Mouse (Mus musculus) MEL (cell line): ENCODE measurements around the gene Rftn1. TPM values are rescaled to one million over a fixed set of nuclear protein-coding genes. Genes with fewer than 3 reads are reported as not detected.

Experiments used
- DNase-seq: peaks from one replicate; pipeline ENCODE4 v3.0.0; 2011; ENCODE audit warnings: low read depth, low spot score
- H3K27ac ChIP-seq: 2 replicates; pipeline ENCODE4 v1.5.1; 2012; ENCODE audit warnings: low read depth, mild to moderate bottlenecking, control low read depth, low read length, moderate library complexity; ENCODE audit not compliant: control insufficient read depth
- H3K27me3 ChIP-seq, 2 experiments: fragments of 150-350 bp in 1 of 2; sonication (generic) in 1 of 2; 2 replicates each; pipeline ENCODE4 v1.6.1; 2012; ENCODE audit warnings: low read length in 2 of 2, mild to moderate bottlenecking in 2 of 2, improper control_type of control experiment in 1 of 2, moderate library complexity in 1 of 2; ENCODE audit not compliant: insufficient read depth in 2 of 2, control insufficient read depth in 1 of 2
- H3K36me3 ChIP-seq, 2 experiments: 2 replicates each; pipeline ENCODE4 v1.6.1; 2012 to 2014; ENCODE audit warnings: low read length in 2 of 2, improper control_type of control experiment in 1 of 2, inconsistent platforms in 1 of 2, mild to moderate bottlenecking in 1 of 2; ENCODE audit not compliant: insufficient read depth in 2 of 2, control insufficient read depth in 1 of 2
- H3K4me1 ChIP-seq, 2 experiments: fragments of 150-350 bp in 1 of 2; sonication (generic) in 1 of 2; 2 replicates each; pipeline ENCODE4 v1.6.1; 2012; ENCODE audit warnings: low read length in 2 of 2, improper control_type of control experiment in 1 of 2, mild to moderate bottlenecking in 1 of 2; ENCODE audit not compliant: insufficient read depth in 2 of 2, control insufficient read depth in 1 of 2
- H3K4me3 ChIP-seq, 2 experiments: fragments of 150-350 bp in 1 of 2; sonication (generic) in 1 of 2; 2 replicates each; pipeline ENCODE4 v1.5.1; 2012; ENCODE audit warnings: low read depth in 2 of 2, low read length in 2 of 2, mild to moderate bottlenecking in 2 of 2, moderate library complexity in 2 of 2, control low read depth in 1 of 2, improper control_type of control experiment in 1 of 2; ENCODE audit not compliant: control insufficient read depth in 1 of 2, insufficient read depth in 1 of 2
- H3K79me2 ChIP-seq: 2 replicates; pipeline ENCODE4 v1.6.1; 2012; ENCODE audit warnings: mild to moderate bottlenecking, low read length, moderate library complexity; ENCODE audit not compliant: control insufficient read depth, poor library complexity, insufficient read depth
- H3K9ac ChIP-seq: 2 replicates; pipeline ENCODE4 v1.6.1; 2012; ENCODE audit warnings: low read depth, mild to moderate bottlenecking, control low read depth, low read length, moderate library complexity; ENCODE audit not compliant: control insufficient read depth, poor library complexity, severe bottlenecking
- H3K9me3 ChIP-seq: fragments of 150-350 bp; sonication (generic); replicated peaks from 2 replicates; pipeline ENCODE4 v1.6.1; 2012; ENCODE audit warnings: mild to moderate bottlenecking, low read length, improper control_type of control experiment, moderate library complexity; ENCODE audit not compliant: insufficient read depth
- CHD2 ChIP-seq: IDR thresholded peaks from 2 replicates; pipeline ENCODE4 v1.6.1; 2011; ENCODE audit warnings: low read length, improper control_type of control experiment
- CTCF ChIP-seq, 3 experiments: IDR thresholded peaks in 2 of 3; conservative IDR thresholded peaks in 1 of 3; 2 replicates each; pipeline ENCODE4 v1.5.1; 2011 to 2012; ENCODE audit warnings: low read length in 3 of 3, low read depth in 2 of 3, mild to moderate bottlenecking in 2 of 3, improper control_type of control experiment in 1 of 3, inconsistent platforms in 1 of 3, mixed read lengths in 1 of 3, moderate library complexity in 1 of 3; ENCODE audit not compliant: control insufficient read depth in 1 of 3, insufficient read depth in 1 of 3, poor library complexity in 1 of 3, severe bottlenecking in 1 of 3
- ELF1 ChIP-seq: IDR thresholded peaks from 2 replicates; pipeline ENCODE4 v1.6.1; 2014; ENCODE audit warnings: low read depth, mild to moderate bottlenecking, inconsistent platforms, low read length, improper control_type of control experiment, moderate library complexity
- HCFC1 ChIP-seq: IDR thresholded peaks from 2 replicates; pipeline ENCODE4 v1.6.1; 2012; ENCODE audit warnings: low read depth, mild to moderate bottlenecking, inconsistent platforms, low read length, improper control_type of control experiment, moderate library complexity
- MAX ChIP-seq: IDR thresholded peaks from 2 replicates; pipeline ENCODE4 v1.6.1; 2011; ENCODE audit warnings: low read length, improper control_type of control experiment
- MAZ ChIP-seq: IDR thresholded peaks from 2 replicates; pipeline ENCODE4 v1.6.1; 2012; ENCODE audit warnings: low read depth, mild to moderate bottlenecking, inconsistent platforms, low read length, improper control_type of control experiment
- MEF2A ChIP-seq: IDR thresholded peaks from 2 replicates; pipeline ENCODE4 v1.6.1; 2014; ENCODE audit warnings: low read depth, mild to moderate bottlenecking, inconsistent platforms, low read length, improper control_type of control experiment; ENCODE audit not compliant: poor library complexity, insufficient replicate concordance, severe bottlenecking; ENCODE audit errors: extremely low read depth
- MXI1 ChIP-seq: IDR thresholded peaks from 2 replicates; pipeline ENCODE4 v1.6.1; 2011; ENCODE audit warnings: mild to moderate bottlenecking, low read depth, low read length, improper control_type of control experiment
- MYB ChIP-seq: IDR thresholded peaks from 2 replicates; pipeline ENCODE4 v1.6.1; 2011; ENCODE audit warnings: mild to moderate bottlenecking, low read depth, low read length, improper control_type of control experiment
- NRF1 ChIP-seq: IDR thresholded peaks from 2 replicates; pipeline ENCODE4 v1.6.1; 2014; ENCODE audit warnings: low read depth, mild to moderate bottlenecking, inconsistent platforms, low read length, improper control_type of control experiment, moderate library complexity; ENCODE audit not compliant: poor library complexity, insufficient read depth, severe bottlenecking
- POLR2AphosphoS5 ChIP-seq: IDR thresholded peaks from 2 replicates; pipeline ENCODE4 v1.6.1; 2012; ENCODE audit warnings: low read depth, borderline replicate concordance, mild to moderate bottlenecking, inconsistent platforms, low read length, moderate library complexity, mixed read lengths
- RAD21 ChIP-seq: IDR thresholded peaks from 2 replicates; pipeline ENCODE4 v1.6.1; 2011; ENCODE audit warnings: mild to moderate bottlenecking, low read depth, low read length, improper control_type of control experiment
- UBTF ChIP-seq: IDR thresholded peaks from 2 replicates; pipeline ENCODE4 v1.6.1; 2012; ENCODE audit warnings: low read depth, mild to moderate bottlenecking, inconsistent platforms, low read length, improper control_type of control experiment, moderate library complexity, borderline replicate concordance; ENCODE audit not compliant: insufficient read depth
- USF2 ChIP-seq, 2 experiments: IDR thresholded peaks; 2 replicates each; pipeline ENCODE4 v1.6.1; 2011 to 2012; ENCODE audit warnings: improper control_type of control experiment in 2 of 2, low read length in 2 of 2, borderline replicate concordance in 1 of 2, inconsistent platforms in 1 of 2, low read depth in 1 of 2, mild to moderate bottlenecking in 1 of 2; ENCODE audit not compliant: insufficient read depth in 1 of 2
- ZC3H11A ChIP-seq: IDR thresholded peaks from 2 replicates; pipeline ENCODE4 v1.6.1; 2012; ENCODE audit warnings: low read depth, mild to moderate bottlenecking, inconsistent platforms, low read length, improper control_type of control experiment
- ZKSCAN1 ChIP-seq: IDR thresholded peaks from 2 replicates; pipeline ENCODE4 v1.6.1; 2012; ENCODE audit warnings: low read depth, mild to moderate bottlenecking, inconsistent platforms, low read length, improper control_type of control experiment, moderate library complexity
- ZMIZ1 ChIP-seq: IDR thresholded peaks from 2 replicates; pipeline ENCODE4 v1.6.1; 2012; ENCODE audit warnings: low read depth, mild to moderate bottlenecking, inconsistent platforms, low read length, improper control_type of control experiment, moderate library complexity
- polyA plus RNA-seq, 2 experiments: library from polyadenylated mRNA; stranded (reverse) in 1 of 2; unstranded in 1 of 2; fragments of >175 nt in 1 of 2; fragments of >200 nt in 1 of 2; gene quantifications; 2 replicates each; pipeline versions ENCODE4 v1.2.1 to v1.2.4; 2012; ENCODE audit warnings: low replicate concordance in 2 of 2, low read depth in 1 of 2; ENCODE audit not compliant: insufficient read length in 2 of 2, insufficient read depth in 1 of 2, missing spikeins in 1 of 2
- total RNA-seq: library from RNA; depleted of rRNA; stranded (reverse); fragments of 300-350 nt; gene quantifications from 2 replicates; pipeline ENCODE4 v1.2.3, GENCODE M21; 2012

Gene Rftn1
- total and polyA plus RNA-seq, 3 experiments: 70.2 to 76.1 TPM; not detected in 1

DNA sequence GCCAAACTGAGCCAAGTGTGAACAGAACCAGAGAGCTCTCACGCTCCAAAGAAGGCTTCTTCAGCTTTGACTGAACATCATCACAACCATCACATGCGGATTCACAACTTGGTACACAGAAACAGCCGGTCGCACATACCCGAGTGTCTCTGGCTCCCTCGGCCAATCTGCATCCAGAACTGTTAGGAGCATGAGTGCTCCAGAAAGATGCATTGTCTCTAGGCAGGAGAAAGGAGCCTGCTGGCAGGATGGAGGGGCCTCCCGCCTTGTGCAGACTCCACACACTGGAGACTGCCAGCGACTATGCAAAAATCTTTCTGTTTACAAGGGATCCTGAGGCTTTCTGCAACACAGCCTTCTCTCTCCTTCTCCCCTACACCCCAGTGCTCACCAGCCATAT is 75.8 kb downstream of the Rftn1 start:
- no peaks in the 10 kb centered on the region for H3K79me2 ChIP-seq
- no peaks in the 10 kb centered on the region for H3K4me1 ChIP-seq
- H3K27me3 ChIP-seq: no peaks in the 10 kb centered on the region
- no peak overlapping the region for H3K4me3 ChIP-seq
- no peak for DNase-seq
- H3K27ac ChIP-seq: no peak overlapping the region
- no peak for TF ChIP-seq HCFC1
- TF ChIP-seq POLR2AphosphoS5: no peak
- no peak for TF ChIP-seq RAD21
- no peak for TF ChIP-seq ZMIZ1
- TF ChIP-seq USF2 (IDR thresholded peaks at IDR 0.05; ENCODE audit: borderline replicate concordance in 1 of 2, insufficient read depth in 1 of 2, low read depth in 1 of 2, low read length in 2 of 2): no peak
- no peak for TF ChIP-seq ZC3H11A
- no peak for TF ChIP-seq UBTF
- no peak for TF ChIP-seq NRF1
- TF ChIP-seq CHD2: no peak
- no peak for TF ChIP-seq MXI1
- TF ChIP-seq ZKSCAN1: no peak
- TF ChIP-seq MYB: no peak
- no peak for TF ChIP-seq CTCF (IDR thresholded peaks at IDR 0.05 in 2 of 3, conservative IDR thresholded peaks at IDR 0.05 in 1 of 3; ENCODE audit: control insufficient read depth in 1 of 3, insufficient read depth in 1 of 3, low read depth in 2 of 3, low read length in 3 of 3, poor library complexity in 1 of 3, severe bottlenecking in 1 of 3)
- peaks cover 0 to 3% of the 10 kb centered on the region in 2 experiments; a peak in 2 of 4 replicates for H3K36me3 ChIP-seq
- no peak overlapping the region for H3K9ac ChIP-seq
- H3K9me3 ChIP-seq: no peaks in the 10 kb centered on the region

DNA sequence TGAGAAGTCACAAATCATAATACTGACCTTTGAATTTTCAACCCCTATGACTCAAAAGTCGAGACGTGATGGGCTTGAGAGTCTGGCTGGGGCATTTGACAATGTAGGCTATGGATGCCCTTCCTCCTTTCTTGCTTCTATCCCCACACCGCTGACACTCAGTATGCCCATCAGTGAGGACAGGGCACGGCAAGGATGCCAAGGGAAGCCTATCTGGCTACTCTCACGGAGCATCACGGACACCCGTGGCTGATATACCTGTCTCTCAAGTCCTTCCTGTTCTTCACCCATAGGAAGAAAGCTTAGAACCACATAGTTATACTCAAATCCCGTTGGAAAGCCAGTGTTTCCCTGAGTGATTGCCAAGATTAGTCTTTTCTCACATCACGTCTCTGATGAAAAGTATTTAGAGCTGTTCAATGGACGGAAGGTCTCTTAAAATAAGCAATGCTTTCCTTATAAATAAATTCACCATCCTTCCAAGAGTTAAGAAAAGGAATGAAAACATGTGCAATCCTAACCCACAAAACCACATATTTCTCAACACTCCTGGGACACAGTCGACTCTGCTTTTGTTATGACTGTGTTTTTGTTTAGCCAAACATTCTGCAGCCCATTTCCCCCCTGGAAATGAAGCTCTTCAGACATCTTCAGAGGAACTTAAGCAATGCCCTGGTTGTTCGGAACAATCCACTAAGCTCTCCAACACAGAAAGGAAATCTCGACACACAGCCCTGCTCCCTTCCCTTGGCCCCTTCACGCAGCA is 79.6 kb downstream of the Rftn1 start:
- TF ChIP-seq NRF1: no peak
- Histone ChIP-seq H3K27ac (no peak overlapping the region), H3K79me2 (no peaks in the 10 kb centered on the region), H3K4me1 (no peaks in the 10 kb centered on the region), H3K36me3 (peaks cover 0 to 11% of the 10 kb centered on the region in 2 experiments; a peak in 2 of 4 replicates), H3K9me3 (no peaks in the 10 kb centered on the region), H3K27me3 (no peaks in the 10 kb centered on the region), H3K9ac (no peak overlapping the region), H3K4me3 (no peak overlapping the region)
- no peak for DNase-seq

DNA sequence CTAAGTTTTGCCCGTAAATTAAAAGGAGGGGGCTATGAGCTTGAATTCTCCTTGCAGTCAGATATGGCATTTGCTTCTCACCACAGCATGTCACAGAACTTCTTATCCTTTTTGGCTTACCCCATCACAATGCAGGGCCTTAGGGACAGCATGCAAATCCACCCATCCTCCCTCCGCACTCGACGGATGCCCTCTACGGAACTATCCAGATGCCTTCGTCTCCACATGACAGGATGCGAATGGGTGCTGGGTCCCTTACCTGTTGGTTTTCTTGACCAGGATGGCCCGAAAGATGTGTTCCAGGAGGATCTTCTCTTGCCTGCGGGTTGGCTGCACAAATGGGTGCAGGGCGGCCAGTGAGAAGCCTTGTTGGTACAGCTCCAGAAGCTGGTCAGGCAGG is 83.7 kb downstream of the Rftn1 start:
- no peak for DNase-seq
- H3K4me3 ChIP-seq: no peak overlapping the region
- H3K9ac ChIP-seq: no peak overlapping the region
- H3K36me3 ChIP-seq: peaks cover 0 to 10% of the 10 kb centered on the region in 2 experiments; a peak in 2 of 4 replicates
- H3K27ac ChIP-seq: no peak overlapping the region
- H3K4me1 ChIP-seq: no peaks in the 10 kb centered on the region
- H3K9me3 ChIP-seq: no peaks in the 10 kb centered on the region
- H3K79me2 ChIP-seq: no peaks in the 10 kb centered on the region
- TF ChIP-seq ELF1: no peak
- no peak for TF ChIP-seq MEF2A
- TF ChIP-seq CTCF (IDR thresholded peaks at IDR 0.05 in 2 of 3, conservative IDR thresholded peaks at IDR 0.05 in 1 of 3; ENCODE audit: control insufficient read depth in 1 of 3, insufficient read depth in 1 of 3, low read depth in 2 of 3, low read length in 3 of 3, poor library complexity in 1 of 3, severe bottlenecking in 1 of 3): no peak
- TF ChIP-seq POLR2AphosphoS5: no peak
- TF ChIP-seq MAZ: no peak
- no peak for TF ChIP-seq HCFC1
- no peak for TF ChIP-seq MAX
- no peak for TF ChIP-seq CHD2
- TF ChIP-seq MXI1: no peak
- TF ChIP-seq NRF1: no peak
- no peaks in the 10 kb centered on the region for H3K27me3 ChIP-seq
